Mouse (Mus musculus) liver, adult 2 months (tissue): ENCODE measurements around the gene Sprr2a1.

Source experiments
- CTCF ChIP-seq: fragments of 200-500 bp; IDR thresholded peaks from 2 replicates; pipeline ENCODE4 v1.5.1; 2011; ENCODE audit warnings: low read depth, low read length, control low read depth
- POLR2A ChIP-seq: fragments of 200-500 bp; IDR thresholded peaks from 2 replicates; pipeline ENCODE4 v1.6.1; 2011; ENCODE audit warnings: low read length, control low read depth; ENCODE audit not compliant: insufficient read depth; ENCODE audit errors: extremely low read depth

DNA sequence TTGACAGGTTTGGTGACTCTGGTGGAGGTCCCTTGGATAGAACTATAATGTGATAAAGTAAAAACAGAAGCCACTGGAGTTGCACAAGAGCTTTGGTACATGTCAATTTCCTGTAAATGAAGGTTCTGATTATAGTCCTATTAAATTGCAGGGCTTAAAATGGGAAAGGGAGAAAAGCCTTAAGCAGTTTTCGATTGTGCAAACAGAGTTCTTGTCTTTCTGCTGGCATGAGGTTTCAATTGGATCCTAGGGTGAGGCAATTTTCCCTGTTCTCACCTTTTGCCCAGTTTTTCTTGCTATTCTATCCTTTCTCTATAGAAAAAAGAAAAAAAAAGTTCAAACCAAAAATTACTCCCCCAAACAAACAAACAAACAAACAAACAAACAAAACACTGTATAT is 38.7 kb upstream of the Sprr2a1 start:
- no peak for TF ChIP-seq CTCF
- no peak for TF ChIP-seq POLR2A
